Mouse (Mus musculus): Measurements from ENCODE around the gene Nln. TPM values are rescaled to one million over a fixed set of nuclear protein-coding genes. Genes with fewer than 3 reads are reported as not detected.

Nln gene
- polyA plus RNA-seq, 1 experiment from 2014 or later: 25.0 TPM

GRCm38 (mm10) chr13:103985510-103986278 is 123.7 kb downstream of the Nln start:
- ATAC-seq (ENCODE audit: insufficient number of reproducible peaks, insufficient read depth, low FRiP score, low read depth): no peak
- 72% methylated on average over 20 of the region's 20 CpGs for WGBS
- no peaks in the 10 kb centered on the region for H3K27me3 ChIP-seq (ENCODE audit: control insufficient read depth, insufficient read depth, low read length)
- H3K4me2 ChIP-seq (ENCODE audit: low read length): no peak overlapping the region
- peaks cover 13% of the 10 kb centered on the region for H3K9me3 ChIP-seq (ENCODE audit: control insufficient read depth, low read length)
- peak overlapping the region; percentile 14 to 39; a peak in 1 of 4 replicates for H3K27ac ChIP-seq (replicated peaks in 1 of 2; ENCODE audit: control insufficient read depth in 1 of 2, insufficient read depth in 1 of 2, low read depth in 2 of 2, low read length in 2 of 2)
- no peaks in the 10 kb centered on the region for H3K36me3 ChIP-seq (ENCODE audit: control insufficient read depth, insufficient read depth, low read length)
- H3K4me1 ChIP-seq (ENCODE audit: control insufficient read depth in 2 of 2, insufficient read depth in 2 of 2, low read length in 2 of 2): peaks cover 0 to 7% of the 10 kb centered on the region in 2 experiments; a peak in 1 of 4 replicates
- H3K9ac ChIP-seq (ENCODE audit: low read length): no peak overlapping the region
- no peak overlapping the region for H3K4me3 ChIP-seq (ENCODE audit: control insufficient read depth in 1 of 2, insufficient read depth in 1 of 2, low read depth in 1 of 2, low read length in 2 of 2)

GRCm38 (mm10) chr13:103982376-103982775 is 127.0 kb downstream of the Nln start:
- no peak for ATAC-seq (ENCODE audit: insufficient number of reproducible peaks, insufficient read depth, low FRiP score, low read depth)
- no peaks in the 10 kb centered on the region for H3K27me3 ChIP-seq (ENCODE audit: control insufficient read depth, insufficient read depth, low read length)
- H3K4me2 ChIP-seq (ENCODE audit: low read length): no peak overlapping the region
- peaks cover 11 to 18% of the 10 kb centered on the region in 2 experiments for H3K4me1 ChIP-seq (ENCODE audit: control insufficient read depth in 2 of 2, insufficient read depth in 2 of 2, low read length in 2 of 2)
- H3K9me3 ChIP-seq (ENCODE audit: control insufficient read depth, low read length): peaks cover 8% of the 10 kb centered on the region
- H3K9ac ChIP-seq (ENCODE audit: low read length): no peak overlapping the region
- no peak overlapping the region for H3K4me3 ChIP-seq (ENCODE audit: control insufficient read depth in 1 of 2, insufficient read depth in 1 of 2, low read depth in 1 of 2, low read length in 2 of 2)
- H3K27ac ChIP-seq (replicated peaks in 1 of 2; ENCODE audit: control insufficient read depth in 1 of 2, insufficient read depth in 1 of 2, low read depth in 2 of 2, low read length in 2 of 2): no peak overlapping the region
- H3K36me3 ChIP-seq (ENCODE audit: control insufficient read depth, insufficient read depth, low read length): no peaks in the 10 kb centered on the region
- WGBS: 94% methylated on average over 3 of the region's 3 CpGs

- Histone ChIP-seq H3K4me1 (ENCODE audit: control insufficient read depth in 2 of 2, insufficient read depth in 2 of 2, low read length in 2 of 2) (peaks cover 11% of the 10 kb centered on the region in 2 experiments), H3K9ac (ENCODE audit: low read length) (no peak overlapping the region), H3K4me2 (ENCODE audit: low read length) (no peak overlapping the region), H3K9me3 (ENCODE audit: control insufficient read depth, low read length) (peaks cover 8% of the 10 kb centered on the region), H3K27ac (replicated peaks in 1 of 2; ENCODE audit: control insufficient read depth in 1 of 2, insufficient read depth in 1 of 2, low read depth in 2 of 2, low read length in 2 of 2) (no peak overlapping the region; a peak in 1 of 4 replicates), H3K36me3 (ENCODE audit: control insufficient read depth, insufficient read depth, low read length) (no peaks in the 10 kb centered on the region), H3K4me3 (ENCODE audit: control insufficient read depth in 1 of 2, insufficient read depth in 1 of 2, low read depth in 1 of 2, low read length in 2 of 2) (no peak overlapping the region), H3K27me3 (ENCODE audit: control insufficient read depth, insufficient read depth, low read length) (no peaks in the 10 kb centered on the region)
- no peak for ATAC-seq (ENCODE audit: insufficient number of reproducible peaks, insufficient read depth, low FRiP score, low read depth)
- 82% methylated on average over 5 of the region's 5 CpGs for WGBS
Measured at GRCm38 (mm10) chr13:103980414-103980813, 129.0 kb downstream of the Nln start.

- peak; percentile 56; the same call in 1 of the 2 replicates for ATAC-seq (ENCODE audit: insufficient number of reproducible peaks, insufficient read depth, low FRiP score, low read depth)
Measured at GRCm38 (mm10) chr13:103978286-103978866, 131.0 kb downstream of the Nln start.

GRCm38 (mm10) chr13:103977844-103978243 is 131.6 kb downstream of the Nln start:
- Histone ChIP-seq H3K9me3 (ENCODE audit: control insufficient read depth, low read length) (peaks cover 8% of the 10 kb centered on the region), H3K27me3 (ENCODE audit: control insufficient read depth, insufficient read depth, low read length) (no peaks in the 10 kb centered on the region), H3K4me2 (ENCODE audit: low read length) (no peak overlapping the region), H3K4me1 (ENCODE audit: control insufficient read depth in 2 of 2, insufficient read depth in 2 of 2, low read length in 2 of 2) (peaks cover 16 to 17% of the 10 kb centered on the region in 2 experiments), H3K36me3 (ENCODE audit: control insufficient read depth, insufficient read depth, low read length) (no peaks in the 10 kb centered on the region), H3K4me3 (ENCODE audit: control insufficient read depth in 1 of 2, insufficient read depth in 1 of 2, low read depth in 1 of 2, low read length in 2 of 2) (no peak overlapping the region), H3K27ac (replicated peaks in 1 of 2; ENCODE audit: control insufficient read depth in 1 of 2, insufficient read depth in 1 of 2, low read depth in 2 of 2, low read length in 2 of 2) (peak overlapping the region; percentile 82 to 84), H3K9ac (ENCODE audit: low read length) (peak overlapping the region; percentile 42; the same call in 1 of the 2 replicates)
- WGBS: 56% methylated on average over 6 of the region's 6 CpGs
- no peak for ATAC-seq (ENCODE audit: insufficient number of reproducible peaks, insufficient read depth, low FRiP score, low read depth)

More at GRCm38 (mm10) chr13:103978286-103978866, 131.0 kb downstream of the Nln start:
- Histone ChIP-seq H3K27me3 (ENCODE audit: control insufficient read depth, insufficient read depth, low read length) (no peaks in the 10 kb centered on the region), H3K4me2 (ENCODE audit: low read length) (no peak overlapping the region), H3K36me3 (ENCODE audit: control insufficient read depth, insufficient read depth, low read length) (no peaks in the 10 kb centered on the region), H3K9me3 (ENCODE audit: control insufficient read depth, low read length) (peaks cover 8% of the 10 kb centered on the region), H3K9ac (ENCODE audit: low read length) (peak overlapping the region; percentile 42; the same call in 1 of the 2 replicates), H3K27ac (replicated peaks in 1 of 2; ENCODE audit: control insufficient read depth in 1 of 2, insufficient read depth in 1 of 2, low read depth in 2 of 2, low read length in 2 of 2) (peak overlapping the region; percentile 82 to 84), H3K4me1 (ENCODE audit: control insufficient read depth in 2 of 2, insufficient read depth in 2 of 2, low read length in 2 of 2) (peaks cover 16 to 17% of the 10 kb centered on the region in 2 experiments), H3K4me3 (ENCODE audit: control insufficient read depth in 1 of 2, insufficient read depth in 1 of 2, low read depth in 1 of 2, low read length in 2 of 2) (no peak overlapping the region)
- WGBS: 13% methylated on average over 5 of the region's 5 CpGs

- H3K36me3 ChIP-seq (ENCODE audit: control insufficient read depth, insufficient read depth, low read length): no peaks in the 10 kb centered on the region
- WGBS: 78% methylated on average over 4 of the region's 4 CpGs
- no peaks in the 10 kb centered on the region for H3K27me3 ChIP-seq (ENCODE audit: control insufficient read depth, insufficient read depth, low read length)
- ATAC-seq (ENCODE audit: insufficient number of reproducible peaks, insufficient read depth, low FRiP score, low read depth): no peak
- H3K4me1 ChIP-seq (ENCODE audit: control insufficient read depth in 2 of 2, insufficient read depth in 2 of 2, low read length in 2 of 2): peaks cover 16 to 17% of the 10 kb centered on the region in 2 experiments
- H3K9me3 ChIP-seq (ENCODE audit: control insufficient read depth, low read length): 0 out of 2 replicates have a peak, but pooled peaks cover 3% of the 10 kb centered on the region
- no peak overlapping the region for H3K27ac ChIP-seq (replicated peaks in 1 of 2; ENCODE audit: control insufficient read depth in 1 of 2, insufficient read depth in 1 of 2, low read depth in 2 of 2, low read length in 2 of 2)
- no peak overlapping the region for H3K4me3 ChIP-seq (ENCODE audit: control insufficient read depth in 1 of 2, insufficient read depth in 1 of 2, low read depth in 1 of 2, low read length in 2 of 2)
- no peak overlapping the region for H3K4me2 ChIP-seq (ENCODE audit: low read length)
- no peak overlapping the region for H3K9ac ChIP-seq (ENCODE audit: low read length)
Measured at GRCm38 (mm10) chr13:103976181-103976724, 133.2 kb downstream of the Nln start.

- no peak for ATAC-seq (ENCODE audit: insufficient number of reproducible peaks, insufficient read depth, low FRiP score, low read depth)
- H3K36me3 ChIP-seq (ENCODE audit: control insufficient read depth, insufficient read depth, low read length): no peaks in the 10 kb centered on the region
- H3K4me2 ChIP-seq (ENCODE audit: low read length): peak overlapping the region; percentile 11
- WGBS: 38% methylated on average over 10 of the region's 10 CpGs
- no peak overlapping the region for H3K4me3 ChIP-seq (ENCODE audit: control insufficient read depth in 1 of 2, insufficient read depth in 1 of 2, low read depth in 1 of 2, low read length in 2 of 2)
- H3K4me1 ChIP-seq (ENCODE audit: control insufficient read depth in 2 of 2, insufficient read depth in 2 of 2, low read length in 2 of 2): peaks cover 19 to 20% of the 10 kb centered on the region in 2 experiments
- H3K27me3 ChIP-seq (ENCODE audit: control insufficient read depth, insufficient read depth, low read length): no peaks in the 10 kb centered on the region
- H3K27ac ChIP-seq (replicated peaks in 1 of 2; ENCODE audit: control insufficient read depth in 1 of 2, insufficient read depth in 1 of 2, low read depth in 2 of 2, low read length in 2 of 2): peak overlapping the region; percentile 5 to 10; a peak in 1 of 4 replicates
- 0 out of 2 replicates have a peak, but pooled peaks cover 3% of the 10 kb centered on the region for H3K9me3 ChIP-seq (ENCODE audit: control insufficient read depth, low read length)
- no peak overlapping the region for H3K9ac ChIP-seq (ENCODE audit: low read length)
Measured at GRCm38 (mm10) chr13:103975101-103975500, 134.3 kb downstream of the Nln start.
